Mouse (Mus musculus): ENCODE measurements around the gene Prkcb.

The Prkcb gene

GRCm38 (mm10) chr7:122395159-122395975 is 106.8 kb downstream of the Prkcb start:
- DNase-seq (ENCODE audit: low read depth in 1 of 2, low spot score in 2 of 2), result no peak

GRCm38 (mm10) chr7:122395976-122396315 is 107.4 kb downstream of the Prkcb start:
- DNase-seq (ENCODE audit: low read depth in 1 of 2, low spot score in 2 of 2), result no peak

GRCm38 (mm10) chr7:122397699-122398098 is 109.1 kb downstream of the Prkcb start:
- no peak for DNase-seq (ENCODE audit: low read depth in 1 of 2, low spot score in 2 of 2)

GRCm38 (mm10) chr7:122402041-122402440 is 113.5 kb downstream of the Prkcb start:
- DNase-seq (ENCODE audit: low read depth in 1 of 2, low spot score in 2 of 2), result no peak

GRCm38 (mm10) chr7:122403343-122403742 is 114.8 kb downstream of the Prkcb start:
- DNase-seq (ENCODE audit: low read depth in 1 of 2, low spot score in 2 of 2), result no peak

- DNase-seq (ENCODE audit: low read depth in 1 of 2, low spot score in 2 of 2), result no peak
These were observed 116.2 kb downstream of the Prkcb start for GRCm38 (mm10) chr7:122404571-122405393.

- no peak for DNase-seq (ENCODE audit: low read depth in 1 of 2, low spot score in 2 of 2)
These were observed 118.1 kb downstream of the Prkcb start for GRCm38 (mm10) chr7:122406625-122407024.

- DNase-seq (ENCODE audit: low read depth in 1 of 2, low spot score in 2 of 2), result no peak
These were observed 121.4 kb downstream of the Prkcb start for GRCm38 (mm10) chr7:122409945-122410344.

- no peak for DNase-seq (ENCODE audit: low read depth in 1 of 2, low spot score in 2 of 2)
These were observed 122.3 kb downstream of the Prkcb start for GRCm38 (mm10) chr7:122410873-122411272.

GRCm38 (mm10) chr7:122413231-122413630 is 124.7 kb downstream of the Prkcb start:
- no peak for DNase-seq (ENCODE audit: low read depth in 1 of 2, low spot score in 2 of 2)

- DNase-seq (ENCODE audit: low read depth in 1 of 2, low spot score in 2 of 2), result no peak
These were observed 125.6 kb downstream of the Prkcb start for GRCm38 (mm10) chr7:122414146-122414545.

- no peak for DNase-seq (ENCODE audit: low read depth in 1 of 2, low spot score in 2 of 2)
These were observed 126.1 kb downstream of the Prkcb start for GRCm38 (mm10) chr7:122414608-122415007.

- no peak for DNase-seq (ENCODE audit: low read depth in 1 of 2, low spot score in 2 of 2)
These were observed 126.8 kb downstream of the Prkcb start for GRCm38 (mm10) chr7:122415387-122415786.

GRCm38 (mm10) chr7:122415904-122416303 is 127.4 kb downstream of the Prkcb start:
- no peak for DNase-seq (ENCODE audit: low read depth in 1 of 2, low spot score in 2 of 2)

- DNase-seq (ENCODE audit: low read depth in 1 of 2, low spot score in 2 of 2), result no peak
These were observed 130.0 kb downstream of the Prkcb start for GRCm38 (mm10) chr7:122418551-122418950.

GRCm38 (mm10) chr7:122423816-122424215 is 135.3 kb downstream of the Prkcb start:
- DNase-seq (ENCODE audit: low read depth in 1 of 2, low spot score in 2 of 2), result no peak

GRCm38 (mm10) chr7:122429134-122429533 is 140.6 kb downstream of the Prkcb start:
- no peak for DNase-seq (ENCODE audit: low read depth in 1 of 2, low spot score in 2 of 2)

- DNase-seq (ENCODE audit: low read depth in 1 of 2, low spot score in 2 of 2), result no peak
These were observed 143.8 kb downstream of the Prkcb start for GRCm38 (mm10) chr7:122432401-122432800.

- no peak for DNase-seq (ENCODE audit: low read depth in 1 of 2, low spot score in 2 of 2)
These were observed 144.8 kb downstream of the Prkcb start for GRCm38 (mm10) chr7:122433377-122433776.

GRCm38 (mm10) chr7:122434941-122435340 is 146.4 kb downstream of the Prkcb start:
- no peak for DNase-seq (ENCODE audit: low read depth in 1 of 2, low spot score in 2 of 2)

GRCm38 (mm10) chr7:122435561-122435960 is 147.0 kb downstream of the Prkcb start:
- no peak for DNase-seq (ENCODE audit: low read depth in 1 of 2, low spot score in 2 of 2)

GRCm38 (mm10) chr7:122437390-122437789 is 148.8 kb downstream of the Prkcb start:
- DNase-seq (ENCODE audit: low read depth in 1 of 2, low spot score in 2 of 2), result no peak

All from monocyte, adult 2 months (primary cell).